Mouse (Mus musculus): ENCODE data around the gene Gm43552. TPM values are rescaled to one million over a fixed set of nuclear protein-coding genes. Genes with fewer than 3 reads are reported as not detected.

Gm43552 gene
- polyA plus RNA-seq, 2 experiments = not detected

DNA sequence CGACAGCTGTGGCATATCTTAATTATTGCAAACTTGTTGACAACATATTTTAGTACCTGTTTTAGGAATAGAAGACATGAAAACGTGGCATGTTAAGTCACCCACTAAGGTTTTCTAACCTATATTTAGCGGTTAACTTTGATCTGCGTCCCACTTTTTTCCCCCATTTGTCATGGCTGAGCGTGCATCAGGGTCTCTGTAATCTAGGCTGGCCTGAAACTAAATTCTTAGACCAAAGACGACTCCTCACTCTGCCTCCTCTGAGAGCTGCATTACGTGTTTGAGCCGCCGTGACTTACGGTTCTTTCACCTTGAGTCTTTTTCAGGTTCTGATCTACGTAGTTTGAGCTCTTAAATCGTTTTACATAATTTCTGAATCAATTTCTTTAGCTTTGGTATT is 100.9 kb downstream of the Gm43552 start:
- Histone ChIP-seq H3K27ac (replicated peaks; ENCODE audit: low read depth, low read length) (peak overlapping the region; percentile 67; the same call in 1 of the 2 replicates), H3K4me1 (ENCODE audit: control insufficient read depth, insufficient read depth, low read length) (peaks cover 15% of the 10 kb centered on the region), H3K4me2 (replicated peaks; ENCODE audit: low read depth, low read length, severe bottlenecking) (peak overlapping the region; percentile 74), H3K9me3 (ENCODE audit: control insufficient read depth, low read length) (no peaks in the 10 kb centered on the region), H3K4me3 (replicated peaks; ENCODE audit: low read length) (peak overlapping the region; percentile 99), H3K27me3 (ENCODE audit: control insufficient read depth, insufficient read depth, low read length) (no peaks in the 10 kb centered on the region), H3K9ac (ENCODE audit: low read depth, low read length, severe bottlenecking) (peak overlapping the region; percentile 99), H3K36me3 (ENCODE audit: control insufficient read depth, insufficient read depth, low read length) (peaks cover 52% of the 10 kb centered on the region)
- 0 out of 2 replicates have a peak, but pooled peaks have one; percentile 55 for ATAC-seq (ENCODE audit: low FRiP score, low read depth)
- 3% methylated on average over 12 of the region's 12 CpGs for WGBS
- no peak for TF ChIP-seq POLR2A (IDR thresholded peaks at IDR 0.05; ENCODE audit: borderline replicate concordance, extremely low read depth, insufficient read depth, insufficient read length)
- DNase-seq (ENCODE audit: low spot score) = peak; percentile 54

DNA sequence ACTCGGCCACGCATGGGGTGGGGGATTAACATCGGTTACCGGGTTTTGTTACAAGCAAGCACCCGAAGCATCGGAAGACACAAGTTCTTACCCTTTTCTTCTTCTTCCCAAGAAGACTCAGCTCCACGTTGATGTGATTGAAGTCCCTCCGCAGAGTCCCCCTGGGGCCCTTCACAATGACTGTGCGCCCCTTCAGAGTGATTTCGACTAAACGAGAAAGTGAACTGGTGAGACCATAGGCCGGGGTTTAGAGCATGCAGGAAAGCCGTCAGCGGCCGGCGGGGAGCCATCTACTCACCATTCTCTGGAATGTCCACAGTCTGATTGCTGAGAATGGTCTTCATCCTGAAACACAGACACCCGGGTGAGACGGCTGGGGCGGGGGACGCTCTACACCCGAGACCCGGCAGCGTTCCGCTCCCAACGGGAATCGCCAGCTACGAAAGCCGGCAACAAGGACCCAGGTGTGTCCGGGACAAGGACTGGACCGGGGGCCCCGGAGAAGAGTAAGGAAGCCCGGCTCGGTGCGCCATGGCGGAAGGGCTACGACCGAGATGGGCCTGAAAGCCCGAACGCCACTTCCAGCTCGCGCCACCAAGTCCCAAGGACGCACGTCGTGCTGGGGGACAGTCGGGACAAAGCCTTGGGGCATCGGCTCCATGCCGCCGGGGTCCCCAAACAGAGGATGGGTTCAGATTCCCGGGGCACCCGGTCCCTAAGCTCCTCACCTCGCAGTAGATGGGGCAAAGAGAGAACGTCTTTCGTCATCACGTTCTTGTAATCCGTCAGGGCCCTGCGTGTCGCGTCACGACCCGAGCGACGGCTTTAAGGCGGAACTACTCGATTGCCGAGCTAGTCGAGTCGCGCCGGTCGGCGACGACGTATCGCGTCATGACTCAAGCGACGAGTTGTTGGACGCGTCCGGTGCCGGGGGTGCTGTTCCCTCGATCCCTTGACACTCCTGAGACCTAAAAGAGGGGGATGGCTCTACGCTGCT is 101.7 kb downstream of the Gm43552 start, which contains the start of the genes Rpl9 and Lias:
Gene Rpl9 (minus strand): TSS at position 797 of the 997 bp plus-strand sequence.
Gene Lias (plus strand): TSS at position 850 of the 997 bp plus-strand sequence.
- H3K9ac ChIP-seq (ENCODE audit: low read depth, low read length, severe bottlenecking) = peak within 1 kb of the TSS; percentile 99
- no peaks in the 10 kb centered on the region for H3K27me3 ChIP-seq (ENCODE audit: control insufficient read depth, insufficient read depth, low read length)
- H3K9me3 ChIP-seq (ENCODE audit: control insufficient read depth, low read length) = no peaks in the 10 kb centered on the region
- peak within 1 kb of the TSS; percentile 86 for H3K4me2 ChIP-seq (replicated peaks; ENCODE audit: low read depth, low read length, severe bottlenecking)
- peak; percentile 95 for ATAC-seq (ENCODE audit: low FRiP score, low read depth)
- TF ChIP-seq POLR2A (IDR thresholded peaks at IDR 0.05; ENCODE audit: borderline replicate concordance, extremely low read depth, insufficient read depth, insufficient read length) = peak; percentile 79; the same call in 1 of the 2 replicates
- WGBS = under 1% methylated on average over 83 of the region's 83 CpGs
- H3K27ac ChIP-seq (replicated peaks; ENCODE audit: low read depth, low read length) = peak within 1 kb of the TSS; percentile 90
- peak; percentile 98 for DNase-seq (ENCODE audit: low spot score)
- H3K4me3 ChIP-seq (replicated peaks; ENCODE audit: low read length) = peak within 1 kb of the TSS; percentile 99
- peaks cover 15% of the 10 kb centered on the region for H3K4me1 ChIP-seq (ENCODE audit: control insufficient read depth, insufficient read depth, low read length)
- H3K36me3 ChIP-seq (ENCODE audit: control insufficient read depth, insufficient read depth, low read length) = peaks cover 45% of the 10 kb centered on the region

DNA sequence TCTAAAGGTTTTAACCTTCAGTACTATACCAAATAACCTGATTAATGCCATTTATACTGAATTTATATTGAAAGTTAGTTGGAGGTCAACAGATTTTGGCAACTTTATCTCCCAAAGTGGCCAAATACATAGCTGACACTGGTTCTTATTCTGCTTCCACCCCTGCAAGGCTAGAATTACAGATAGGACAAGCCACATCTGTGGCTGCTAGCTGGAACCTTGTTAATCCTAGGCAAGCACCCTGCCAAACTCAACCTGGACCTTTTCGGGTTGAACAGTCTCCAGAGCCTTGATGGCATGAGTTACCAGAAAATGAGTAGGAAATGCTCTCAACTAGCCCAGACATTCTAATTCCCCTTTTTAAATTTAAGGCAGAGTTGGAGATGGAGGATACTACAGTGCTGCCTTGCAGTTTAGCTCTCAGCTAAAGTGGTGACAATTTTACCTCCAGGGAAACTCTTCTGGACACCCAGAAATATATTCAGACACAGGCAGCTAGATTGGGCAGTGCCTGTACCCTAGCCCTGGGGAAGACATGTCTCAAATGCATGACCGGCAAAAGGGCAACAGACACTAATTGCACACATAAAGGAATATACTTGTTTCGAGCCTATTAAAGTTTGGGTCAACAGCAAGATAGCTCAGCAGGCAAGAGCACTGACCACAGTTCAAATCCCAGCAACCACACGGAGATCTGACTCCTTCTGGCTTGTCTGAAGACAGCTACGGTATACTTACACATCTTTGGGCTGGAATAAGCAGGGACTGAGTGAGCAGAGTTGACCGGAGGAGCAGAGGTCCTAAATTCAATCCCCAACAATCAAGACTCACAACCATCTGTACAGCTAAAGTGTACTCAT is 105.4 kb downstream of the Gm43552 start:
- TF ChIP-seq POLR2A (IDR thresholded peaks at IDR 0.05; ENCODE audit: borderline replicate concordance, extremely low read depth, insufficient read depth, insufficient read length) = no peak
- DNase-seq (ENCODE audit: low spot score) = no peak
- Histone ChIP-seq H3K27ac (replicated peaks; ENCODE audit: low read depth, low read length) (no peak overlapping the region), H3K36me3 (ENCODE audit: control insufficient read depth, insufficient read depth, low read length) (peaks cover 34% of the 10 kb centered on the region), H3K4me3 (replicated peaks; ENCODE audit: low read length) (no peak overlapping the region), H3K4me1 (ENCODE audit: control insufficient read depth, insufficient read depth, low read length) (peaks cover 14% of the 10 kb centered on the region), H3K9me3 (ENCODE audit: control insufficient read depth, low read length) (no peaks in the 10 kb centered on the region), H3K27me3 (ENCODE audit: control insufficient read depth, insufficient read depth, low read length) (no peaks in the 10 kb centered on the region), H3K9ac (ENCODE audit: low read depth, low read length, severe bottlenecking) (no peak overlapping the region), H3K4me2 (replicated peaks; ENCODE audit: low read depth, low read length, severe bottlenecking) (no peak overlapping the region)
- 77% methylated on average over 6 of the region's 6 CpGs for WGBS
- ATAC-seq (ENCODE audit: low FRiP score, low read depth) = no peak

DNA sequence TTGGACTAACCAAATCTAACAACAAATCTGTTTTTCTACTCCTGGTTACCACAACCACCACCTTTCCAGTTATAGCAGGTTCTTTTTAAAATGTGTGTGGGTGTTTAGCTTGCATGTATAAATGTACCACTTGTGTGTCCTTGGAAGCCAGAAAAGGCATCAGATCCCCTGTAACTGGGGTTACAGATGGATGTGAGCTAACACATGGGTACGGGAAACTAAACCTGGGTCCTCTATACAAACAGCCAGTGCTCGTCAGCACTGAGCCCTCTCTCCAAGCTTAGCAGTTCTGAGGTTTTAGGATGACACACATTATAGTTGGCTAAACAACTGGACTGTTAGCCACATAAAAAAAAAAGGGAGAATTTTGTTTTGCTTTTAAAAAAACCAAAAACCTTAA is 106.9 kb downstream of the Gm43552 start:
- no peak for TF ChIP-seq POLR2A (IDR thresholded peaks at IDR 0.05; ENCODE audit: borderline replicate concordance, extremely low read depth, insufficient read depth, insufficient read length)
- Histone ChIP-seq H3K4me1 (ENCODE audit: control insufficient read depth, insufficient read depth, low read length) (peaks cover 11% of the 10 kb centered on the region), H3K9ac (ENCODE audit: low read depth, low read length, severe bottlenecking) (no peak overlapping the region), H3K4me3 (replicated peaks; ENCODE audit: low read length) (no peak overlapping the region), H3K27me3 (ENCODE audit: control insufficient read depth, insufficient read depth, low read length) (no peaks in the 10 kb centered on the region), H3K4me2 (replicated peaks; ENCODE audit: low read depth, low read length, severe bottlenecking) (no peak overlapping the region), H3K9me3 (ENCODE audit: control insufficient read depth, low read length) (no peaks in the 10 kb centered on the region), H3K27ac (replicated peaks; ENCODE audit: low read depth, low read length) (no peak overlapping the region), H3K36me3 (ENCODE audit: control insufficient read depth, insufficient read depth, low read length) (peaks cover 34% of the 10 kb centered on the region)
- DNase-seq (ENCODE audit: low spot score) (no peak), ATAC-seq (ENCODE audit: low FRiP score, low read depth) (no peak)
- WGBS = 73% methylated on average over 2 of the region's 2 CpGs

Other genes with a start within 250 kb of the Gm43552 start
- 40.1 and 50.1 TPM in 2 replicates for gene Rfc1, start 157.2 kb downstream of the Gm43552 start, polyA plus RNA-seq (2012; rRNA removed)
- gene Rfc1, start 157.2 kb downstream of the Gm43552 start, polyA plus RNA-seq (2014; fragmentation: Nextera tagmentation; extraction: Ambion mirVana) = 92.1 and 99.1 TPM in 2 replicates
- gene Klb, start 144.5 kb downstream of the Gm43552 start, polyA plus RNA-seq (2012; rRNA removed) = 0.05 and 0.11 TPM in 2 replicates
- gene Klb, start 144.5 kb downstream of the Gm43552 start, polyA plus RNA-seq (2014; fragmentation: Nextera tagmentation; extraction: Ambion mirVana) = not detected in 2 replicates
- gene Rpl9, start 101.4 kb downstream of the Gm43552 start, polyA plus RNA-seq (2012; rRNA removed) = 912 and 1,134 TPM in 2 replicates
- 1,325 and 1,347 TPM in 2 replicates for gene Rpl9, start 101.4 kb downstream of the Gm43552 start, polyA plus RNA-seq (2014; fragmentation: Nextera tagmentation; extraction: Ambion mirVana)
- 27.9 and 36.8 TPM in 2 replicates for gene Lias, start 101.3 kb downstream of the Gm43552 start, polyA plus RNA-seq (2012; rRNA removed)
- gene Lias, start 101.3 kb downstream of the Gm43552 start, polyA plus RNA-seq (2014; fragmentation: Nextera tagmentation; extraction: Ambion mirVana) = 62.7 and 63.7 TPM in 2 replicates
- gene Ugdh, start 56.9 kb downstream of the Gm43552 start, polyA plus RNA-seq (2012; rRNA removed) = 83.8 and 98.8 TPM in 2 replicates
- 125 and 127 TPM in 2 replicates for gene Ugdh, start 56.9 kb downstream of the Gm43552 start, polyA plus RNA-seq (2014; fragmentation: Nextera tagmentation; extraction: Ambion mirVana)
- 76.7 and 93.7 TPM in 2 replicates for gene Smim14, start 44.4 kb upstream of the Gm43552 start, polyA plus RNA-seq (2012; rRNA removed)
- gene Smim14, start 44.4 kb upstream of the Gm43552 start, polyA plus RNA-seq (2014; fragmentation: Nextera tagmentation; extraction: Ambion mirVana) = 137 and 138 TPM in 2 replicates
- 70.9 and 107 TPM in 2 replicates for gene Ube2k, start 44.4 kb upstream of the Gm43552 start, polyA plus RNA-seq (2012; rRNA removed)
- gene Ube2k, start 44.4 kb upstream of the Gm43552 start, polyA plus RNA-seq (2014; fragmentation: Nextera tagmentation; extraction: Ambion mirVana) = 134 and 137 TPM in 2 replicates
- 90.6 and 90.8 TPM in 2 replicates for gene Pds5a, start 205.4 kb upstream of the Gm43552 start, polyA plus RNA-seq (2012; rRNA removed)
- gene Pds5a, start 205.4 kb upstream of the Gm43552 start, polyA plus RNA-seq (2014; fragmentation: Nextera tagmentation; extraction: Ambion mirVana) = 82.7 and 95.3 TPM in 2 replicates